Mouse (Mus musculus): Measurements from ENCODE around the gene Vmn1r1. TPM values are rescaled to one million over a fixed set of nuclear protein-coding genes. Genes with fewer than 3 reads are reported as not detected.

Vmn1r1 gene
- polyA plus RNA-seq, 1 experiment from 2014 or later = not detected

DNA sequence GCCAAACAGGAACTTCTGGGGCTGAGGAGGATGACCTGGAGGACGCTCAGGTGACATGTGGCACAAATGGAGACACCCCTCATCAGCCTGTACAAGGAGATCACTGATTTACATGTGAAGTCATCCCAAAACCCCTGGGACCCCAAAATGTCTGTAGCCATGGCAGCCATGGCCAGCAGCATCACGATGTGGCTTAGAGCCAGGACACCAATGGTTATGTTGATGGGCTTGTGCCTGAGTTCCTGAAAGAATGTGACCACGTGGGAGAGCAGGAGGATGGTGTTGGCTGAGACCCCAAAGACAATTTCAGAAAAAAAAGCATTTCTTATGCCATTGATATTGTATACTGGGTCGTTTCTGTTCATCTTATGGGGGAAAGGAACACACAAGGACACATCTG, 6.6 kb downstream of the Vmn1r1 start:
- H3K4me2 ChIP-seq (replicated peaks) = no peak overlapping the region
- no peaks in the 10 kb centered on the region for H3K27me3 ChIP-seq (replicated peaks)
- WGBS = 63% methylated on average over 4 of the region's 4 CpGs
- H3K36me3 ChIP-seq = no peaks in the 10 kb centered on the region
- no peaks in the 10 kb centered on the region for H3K4me1 ChIP-seq (replicated peaks)
- no peak overlapping the region for H3K27ac ChIP-seq
- no peak for ATAC-seq
- no peak overlapping the region for H3K4me3 ChIP-seq (replicated peaks)
- no peaks in the 10 kb centered on the region for H3K9me3 ChIP-seq
- H3K9ac ChIP-seq = no peak overlapping the region

DNA sequence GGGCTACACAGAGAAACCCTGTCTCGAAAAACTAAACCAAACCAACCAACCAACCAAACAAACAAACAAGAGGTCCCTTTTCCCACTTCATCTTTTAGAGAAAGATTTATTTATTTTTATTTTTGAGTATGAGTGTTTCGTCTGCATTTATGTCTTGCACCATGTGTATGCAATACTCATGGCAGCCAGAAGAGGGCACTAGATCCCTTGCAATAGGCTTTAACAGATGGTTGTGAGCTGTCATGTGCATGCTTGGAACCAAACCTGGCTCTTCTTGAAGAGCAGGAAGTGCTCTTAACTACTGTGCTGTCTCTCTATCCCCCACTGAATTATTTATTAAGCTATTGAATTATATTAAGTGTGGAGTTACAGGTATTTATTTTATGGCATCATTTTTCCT, 14.3 kb downstream of the Vmn1r1 start:
- Histone ChIP-seq H3K4me2 (replicated peaks) (no peak overlapping the region), H3K4me1 (replicated peaks) (no peaks in the 10 kb centered on the region), H3K27me3 (replicated peaks) (no peaks in the 10 kb centered on the region), H3K4me3 (replicated peaks) (no peak overlapping the region), H3K36me3 (no peaks in the 10 kb centered on the region), H3K27ac (no peak overlapping the region), H3K9me3 (no peaks in the 10 kb centered on the region), H3K9ac (no peak overlapping the region)
- no peak for ATAC-seq
- 90% methylated on average over 2 of the region's 2 CpGs for WGBS

DNA sequence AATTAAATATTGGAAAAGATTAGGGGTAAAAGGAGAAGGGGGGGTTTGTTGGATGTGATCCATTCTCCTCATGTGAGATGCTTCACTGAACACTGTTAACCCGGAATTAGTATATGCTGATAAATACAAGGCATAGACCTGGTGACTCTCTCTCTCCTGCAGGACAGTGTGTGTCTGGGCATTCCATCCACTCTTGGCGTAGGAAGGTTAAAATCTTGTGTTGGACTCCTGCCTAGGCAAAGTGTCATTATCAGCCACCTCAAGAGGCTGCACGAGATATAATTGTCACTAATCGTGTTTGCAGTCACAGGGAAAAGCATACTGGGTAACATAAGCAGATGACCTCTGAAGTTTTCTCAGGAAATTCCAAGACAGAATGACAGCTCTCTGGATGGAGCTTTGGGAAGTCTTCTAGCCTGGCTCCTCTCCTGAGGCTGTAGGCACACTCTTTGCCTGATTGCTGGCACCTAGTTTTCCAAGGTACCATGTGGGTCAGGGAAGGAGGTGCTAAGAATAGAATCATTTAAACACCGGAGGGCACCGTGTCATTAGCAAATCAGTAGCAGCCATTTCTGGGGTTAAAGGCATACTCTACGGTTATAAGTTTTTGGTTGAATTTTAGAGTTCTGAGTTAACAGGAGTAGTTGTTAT, 15.3 kb downstream of the Vmn1r1 start:
- H3K27me3 ChIP-seq (replicated peaks) = no peaks in the 10 kb centered on the region
- no peak overlapping the region for H3K9ac ChIP-seq
- no peaks in the 10 kb centered on the region for H3K9me3 ChIP-seq
- no peak overlapping the region for H3K27ac ChIP-seq
- no peak overlapping the region for H3K4me2 ChIP-seq (replicated peaks)
- H3K4me1 ChIP-seq (replicated peaks) = no peaks in the 10 kb centered on the region
- H3K36me3 ChIP-seq = no peaks in the 10 kb centered on the region
- no peak for ATAC-seq
- 69% methylated on average over 7 of the region's 7 CpGs for WGBS
- H3K4me3 ChIP-seq (replicated peaks) = no peak overlapping the region

DNA sequence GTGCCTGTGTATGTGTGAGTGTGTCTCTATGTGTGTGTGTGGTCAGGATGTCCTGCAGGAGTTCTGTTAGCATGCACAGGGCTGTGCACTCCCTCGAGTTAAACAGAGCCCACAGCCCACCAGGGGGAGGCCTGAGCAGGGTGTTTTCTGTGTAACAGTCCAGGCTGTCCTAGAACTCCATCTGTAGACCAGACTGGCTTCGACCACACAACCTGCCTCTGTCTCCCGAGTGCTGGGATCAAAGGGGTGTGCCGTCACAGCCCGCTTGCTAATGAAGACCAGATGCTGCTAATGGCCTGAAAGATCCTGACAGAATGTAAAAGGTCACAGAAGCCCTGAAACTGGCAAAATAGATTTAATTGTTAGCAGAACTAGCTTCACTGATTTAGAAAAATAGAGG, 18.7 kb downstream of the Vmn1r1 start:
- WGBS = 51% methylated on average over 5 of the region's 5 CpGs
- Histone ChIP-seq H3K36me3 (no peaks in the 10 kb centered on the region), H3K4me1 (replicated peaks) (no peaks in the 10 kb centered on the region), H3K9me3 (no peaks in the 10 kb centered on the region), H3K27me3 (replicated peaks) (no peaks in the 10 kb centered on the region), H3K9ac (no peak overlapping the region), H3K4me2 (replicated peaks) (no peak overlapping the region), H3K27ac (no peak overlapping the region), H3K4me3 (replicated peaks) (no peak overlapping the region)
- no peak for ATAC-seq

DNA sequence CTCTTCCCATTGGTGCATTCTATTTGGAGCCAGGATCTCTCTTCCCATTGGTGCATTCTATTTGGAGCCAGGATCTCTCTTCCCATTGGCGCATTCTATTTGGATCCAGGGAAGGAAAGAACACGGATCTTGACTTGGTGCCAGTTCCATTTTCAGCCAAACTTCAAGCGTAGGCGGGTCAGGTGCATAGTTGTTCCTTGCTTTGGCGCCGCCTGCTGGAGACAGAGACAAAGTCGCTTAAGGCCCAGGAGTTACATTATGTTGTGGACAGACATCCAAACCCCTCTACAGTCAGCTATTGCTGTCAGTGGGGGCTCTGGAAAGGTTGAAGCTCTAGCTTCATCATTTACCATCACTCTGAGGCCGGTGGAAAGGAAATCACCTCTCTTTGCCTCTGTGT, 21.0 kb downstream of the Vmn1r1 start:
- WGBS = 75% methylated on average over 8 of the region's 8 CpGs
- H3K4me3 ChIP-seq (replicated peaks) = no peak overlapping the region
- ATAC-seq = no peak

DNA sequence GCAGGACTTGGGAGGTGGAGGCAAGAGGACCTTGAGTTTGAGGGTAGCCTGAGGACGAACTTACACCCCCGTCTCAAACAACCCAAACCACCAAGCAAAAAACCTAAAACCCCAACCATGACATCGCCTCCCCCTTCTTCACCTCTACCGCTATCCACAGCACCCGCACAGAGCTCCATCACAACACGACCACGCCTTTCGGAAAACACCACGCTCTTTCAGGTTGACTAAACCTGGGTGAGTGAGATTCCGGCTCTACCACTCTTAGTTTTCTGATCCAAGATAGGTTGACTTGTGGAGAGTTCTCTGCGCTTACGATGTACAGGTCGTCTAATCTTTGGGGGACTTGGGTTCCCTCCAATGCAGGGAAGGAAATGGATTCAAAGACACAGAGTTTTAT, 21.6 kb downstream of the Vmn1r1 start:
- WGBS = 93% methylated on average over 13 of the region's 13 CpGs
- no peak overlapping the region for H3K27ac ChIP-seq
- H3K4me2 ChIP-seq (replicated peaks) = no peak overlapping the region
- H3K4me3 ChIP-seq (replicated peaks) = no peak overlapping the region
- H3K9ac ChIP-seq = no peak overlapping the region
- H3K4me1 ChIP-seq (replicated peaks) = peaks cover 5% of the 10 kb centered on the region; the same call in 1 of the 2 replicates
- ATAC-seq = no peak
- H3K9me3 ChIP-seq = no peaks in the 10 kb centered on the region
- no peaks in the 10 kb centered on the region for H3K36me3 ChIP-seq
- no peaks in the 10 kb centered on the region for H3K27me3 ChIP-seq (replicated peaks)

More for the DNA sequence above, 21.0 kb downstream of the Vmn1r1 start:
- Histone ChIP-seq H3K27ac (no peak overlapping the region), H3K9ac (no peak overlapping the region), H3K4me1 (replicated peaks) (peaks cover 5% of the 10 kb centered on the region; the same call in 1 of the 2 replicates), H3K9me3 (no peaks in the 10 kb centered on the region), H3K27me3 (replicated peaks) (no peaks in the 10 kb centered on the region), H3K4me2 (replicated peaks) (no peak overlapping the region), H3K36me3 (no peaks in the 10 kb centered on the region)

DNA sequence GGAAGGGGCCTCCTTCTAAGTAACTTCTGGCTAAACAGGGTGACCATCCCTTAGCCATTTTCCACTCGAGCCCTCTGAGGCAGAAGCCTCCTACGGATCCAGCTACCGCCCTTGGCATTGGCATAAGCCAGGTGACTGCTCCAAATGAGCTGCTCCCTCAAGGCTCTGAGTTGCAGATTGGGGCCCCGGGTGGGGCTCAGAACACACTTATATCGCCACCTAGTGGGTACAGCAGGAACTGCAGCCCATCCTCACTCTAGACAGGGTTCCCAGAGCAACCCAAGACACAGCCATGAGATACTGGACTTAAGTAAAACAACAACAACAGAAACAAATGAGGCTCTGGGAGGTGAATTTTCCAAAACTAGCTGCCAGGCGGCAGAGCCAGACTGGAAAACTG, 23.9 kb downstream of the Vmn1r1 start:
- Histone ChIP-seq H3K27me3 (replicated peaks) (no peaks in the 10 kb centered on the region), H3K4me2 (replicated peaks) (peak overlapping the region; percentile 50), H3K4me3 (replicated peaks) (peak overlapping the region; percentile 16; the same call in 1 of the 2 replicates), H3K4me1 (replicated peaks) (peaks cover 8% of the 10 kb centered on the region; the same call in 1 of the 2 replicates), H3K9ac (no peak overlapping the region), H3K9me3 (no peaks in the 10 kb centered on the region), H3K36me3 (no peaks in the 10 kb centered on the region), H3K27ac (no peak overlapping the region)
- 1% methylated on average over 6 of the region's 6 CpGs for WGBS
- ATAC-seq = peak; percentile 74

DNA sequence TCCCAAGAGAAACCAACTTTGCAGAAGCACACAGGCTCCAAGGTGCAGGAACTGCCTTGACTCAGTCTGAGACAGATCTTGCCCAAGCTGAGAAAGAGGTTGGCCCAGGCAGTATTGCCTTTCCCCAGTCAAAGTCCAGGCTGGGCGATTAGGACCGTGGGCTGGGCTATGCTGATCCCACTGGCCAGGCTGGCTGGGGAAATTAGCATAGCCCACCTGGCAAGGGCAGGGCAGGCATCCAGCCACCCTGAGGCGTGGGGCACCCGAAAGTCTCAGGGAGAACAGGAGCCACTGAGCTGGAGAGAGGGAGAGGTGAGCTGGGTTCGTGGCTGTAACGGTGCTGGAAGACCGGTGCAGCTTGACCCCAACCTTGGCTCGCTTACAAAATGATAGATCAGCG, 24.3 kb downstream of the Vmn1r1 start:
- Histone ChIP-seq H3K36me3 (no peaks in the 10 kb centered on the region), H3K9me3 (no peaks in the 10 kb centered on the region), H3K4me1 (replicated peaks) (peaks cover 8% of the 10 kb centered on the region; the same call in 1 of the 2 replicates), H3K27me3 (replicated peaks) (no peaks in the 10 kb centered on the region), H3K9ac (no peak overlapping the region), H3K27ac (no peak overlapping the region), H3K4me2 (replicated peaks) (peak overlapping the region; percentile 50), H3K4me3 (replicated peaks) (peak overlapping the region; percentile 16; the same call in 1 of the 2 replicates)
- WGBS = 31% methylated on average over 9 of the region's 9 CpGs
- ATAC-seq = peak; percentile 90

DNA sequence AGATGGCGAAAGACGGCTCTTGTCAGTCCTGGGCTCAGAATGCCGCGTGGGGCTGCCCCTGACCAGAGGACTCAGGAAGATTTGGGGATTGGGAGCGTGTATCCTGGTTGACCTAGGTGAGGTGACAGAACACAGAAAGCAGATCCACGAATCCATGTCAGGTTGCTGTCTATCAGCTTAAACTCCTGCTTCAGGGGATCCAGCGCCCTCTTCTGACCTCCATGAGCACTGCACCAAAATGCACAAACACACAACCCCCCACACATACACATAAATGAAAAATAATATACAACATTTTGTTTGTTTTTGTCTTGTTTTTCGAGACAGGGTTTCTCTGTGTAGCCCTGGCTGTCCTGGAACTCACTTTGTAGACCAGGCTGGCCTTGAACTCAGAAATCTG, 26.1 kb downstream of the Vmn1r1 start:
- Histone ChIP-seq H3K9ac (no peak overlapping the region), H3K36me3 (no peaks in the 10 kb centered on the region), H3K27me3 (replicated peaks) (no peaks in the 10 kb centered on the region), H3K4me2 (replicated peaks) (no peak overlapping the region), H3K9me3 (no peaks in the 10 kb centered on the region), H3K27ac (no peak overlapping the region), H3K4me1 (replicated peaks) (peaks cover 8% of the 10 kb centered on the region; the same call in 1 of the 2 replicates), H3K4me3 (replicated peaks) (no peak overlapping the region)
- WGBS = 71% methylated on average over 8 of the region's 8 CpGs
- ATAC-seq = no peak

DNA sequence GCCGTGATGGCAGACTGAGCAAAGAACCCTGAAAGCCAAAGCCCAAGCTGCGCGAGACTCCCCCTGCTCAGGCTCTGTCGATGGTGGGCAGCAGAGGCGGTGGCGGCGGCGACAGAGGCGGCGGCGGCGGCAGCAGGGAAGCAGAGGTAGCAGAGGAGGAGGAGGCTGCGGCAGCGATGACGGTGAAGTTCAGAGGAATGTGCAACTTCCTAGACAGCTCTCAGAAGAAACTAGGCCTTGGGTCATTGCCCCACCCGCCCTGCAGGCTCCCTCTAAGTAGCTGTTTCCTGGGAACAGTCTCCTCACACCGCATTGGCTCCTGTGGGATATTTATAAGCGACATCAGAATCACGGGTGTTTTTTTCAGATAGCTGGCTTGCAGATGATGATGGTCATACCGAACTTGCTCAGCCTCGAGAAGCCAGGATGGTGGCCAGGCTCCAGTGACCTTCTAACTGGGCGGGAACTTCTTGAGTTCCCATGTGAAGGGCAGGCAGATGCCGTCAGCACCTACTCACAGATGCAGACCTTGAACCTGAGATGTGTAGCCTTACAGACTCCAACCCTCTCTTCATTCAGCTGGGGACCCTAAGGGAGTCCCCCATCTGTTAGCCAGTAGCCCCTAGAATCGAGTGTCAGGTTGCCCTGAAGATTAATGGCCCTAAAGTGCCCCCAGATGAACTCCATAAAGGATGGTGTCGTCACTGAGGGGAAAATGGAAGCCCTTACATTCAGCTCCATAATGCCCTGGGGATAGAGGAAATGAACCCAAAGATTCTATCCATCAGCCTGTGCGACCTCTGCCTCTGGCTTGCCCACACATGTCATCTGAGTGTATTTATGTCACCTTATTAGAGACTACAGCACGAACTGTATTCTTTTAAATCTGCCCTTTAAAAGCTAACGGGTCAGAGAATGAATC, 26.8 kb downstream of the Vmn1r1 start:
- Histone ChIP-seq H3K27ac (no peak overlapping the region), H3K36me3 (0 out of 2 replicates have a peak, but pooled peaks cover under 1% of the 10 kb centered on the region), H3K9me3 (no peaks in the 10 kb centered on the region), H3K27me3 (replicated peaks) (no peaks in the 10 kb centered on the region), H3K4me1 (replicated peaks) (peaks cover 8% of the 10 kb centered on the region; the same call in 1 of the 2 replicates), H3K4me3 (replicated peaks) (no peak overlapping the region), H3K4me2 (replicated peaks) (peak overlapping the region; percentile 27; the same call in 1 of the 2 replicates), H3K9ac (no peak overlapping the region)
- no peak for ATAC-seq
- 44% methylated on average over 28 of the region's 28 CpGs for WGBS

DNA sequence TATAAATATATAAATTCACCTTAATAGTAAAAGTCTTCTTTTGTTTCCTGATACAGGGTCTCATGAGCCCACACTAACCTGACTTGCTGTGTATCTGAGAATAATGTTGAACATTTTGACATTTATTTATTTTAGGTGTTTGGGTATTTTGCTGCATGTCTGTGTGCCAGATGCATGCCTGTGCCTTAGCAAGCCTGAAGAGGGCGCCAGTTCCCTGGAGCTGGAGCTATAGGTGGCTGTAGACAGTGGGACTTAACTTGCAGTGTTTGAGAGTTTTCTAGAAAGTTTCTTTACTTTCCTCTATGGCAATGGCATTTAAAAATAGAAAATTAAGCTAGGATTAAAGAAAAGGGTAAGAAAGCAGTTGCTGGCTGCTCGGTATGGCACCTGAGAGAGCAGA, 33.5 kb downstream of the Vmn1r1 start:
- Histone ChIP-seq H3K36me3 (peaks cover 15% of the 10 kb centered on the region; the same call in 1 of the 2 replicates), H3K9me3 (no peaks in the 10 kb centered on the region), H3K4me1 (replicated peaks) (peaks cover 2% of the 10 kb centered on the region; the same call in 1 of the 2 replicates), H3K9ac (no peak overlapping the region), H3K4me3 (replicated peaks) (no peak overlapping the region), H3K27ac (no peak overlapping the region), H3K4me2 (replicated peaks) (no peak overlapping the region), H3K27me3 (replicated peaks) (no peaks in the 10 kb centered on the region)
- no peak for ATAC-seq
- WGBS = 30% methylated on average over 2 of the region's 2 CpGs

DNA sequence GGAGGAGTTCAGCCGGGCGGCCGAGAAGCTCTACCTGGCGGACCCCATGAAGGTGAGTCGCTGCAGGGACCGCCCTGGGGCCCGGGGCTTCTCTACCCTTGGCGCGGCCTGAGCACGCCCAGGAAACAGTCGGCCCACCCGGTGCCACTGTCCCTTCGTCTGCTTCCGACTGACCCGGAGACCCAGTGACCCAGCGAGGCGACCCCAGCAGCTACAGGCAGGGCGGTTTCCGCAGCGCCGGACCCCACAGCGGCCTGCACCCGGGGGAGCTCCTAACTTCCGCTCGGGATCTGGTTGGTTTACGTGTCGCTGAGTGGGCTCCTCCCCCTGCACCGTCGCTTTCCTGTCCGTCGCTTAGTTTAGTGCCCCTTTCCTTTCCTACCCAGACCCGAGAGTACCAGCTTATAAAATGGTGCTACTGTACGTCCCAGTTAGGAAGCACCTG, 39.3 kb downstream of the Vmn1r1 start:
- peak overlapping the region; percentile 95 for H3K4me3 ChIP-seq (replicated peaks)
- H3K36me3 ChIP-seq = peaks cover 10% of the 10 kb centered on the region; the same call in 1 of the 2 replicates
- H3K4me1 ChIP-seq (replicated peaks) = peaks cover 9% of the 10 kb centered on the region; the same call in 1 of the 2 replicates
- peak overlapping the region; percentile 50 for H3K4me2 ChIP-seq (replicated peaks)
- ATAC-seq = peak; percentile 97
- H3K9ac ChIP-seq = peak overlapping the region; percentile 90
- peak overlapping the region; percentile 86 for H3K27ac ChIP-seq
- no peaks in the 10 kb centered on the region for H3K9me3 ChIP-seq
- no peaks in the 10 kb centered on the region for H3K27me3 ChIP-seq (replicated peaks)
- under 1% methylated on average over 33 of the region's 33 CpGs for WGBS

All from intestine, embryonic 15.5 days (tissue).